Mouse (Mus musculus) myocyte (in vitro differentiated cells): ENCODE data around the gene Gm5148.

ENCODE experiments used
- CEBPB ChIP-seq: IDR thresholded peaks from 2 replicates; pipeline ENCODE4 v1.6.1; 2011; ENCODE audit warnings: mild to moderate bottlenecking, moderate library complexity; ENCODE audit not compliant: poor library complexity, insufficient read depth, severe bottlenecking
- E2F4 ChIP-seq: IDR thresholded peaks from one replicate; pipeline ENCODE4 v1.6.1; 2011; ENCODE audit warnings: mild to moderate bottlenecking, control low read depth, moderate library complexity; ENCODE audit not compliant: insufficient read depth
- MYOG ChIP-seq, 3 experiments: IDR thresholded peaks; one replicate each; pipeline ENCODE4 v1.6.1; 2011; ENCODE audit warnings: control low read depth in 2 of 3, low read depth in 2 of 3, mild to moderate bottlenecking in 2 of 3; ENCODE audit not compliant: insufficient read length in 2 of 3, control insufficient read depth in 1 of 3, insufficient read depth in 1 of 3
- POLR2A ChIP-seq: IDR thresholded peaks from one replicate; pipeline ENCODE4 v1.6.1; 2011; ENCODE audit warnings: low read depth, mild to moderate bottlenecking, control low read depth, moderate library complexity; ENCODE audit not compliant: insufficient read length
- USF1 ChIP-seq: IDR thresholded peaks from one replicate; pipeline ENCODE4 v1.6.1; 2011; ENCODE audit warnings: low read depth, mild to moderate bottlenecking, control low read depth, moderate library complexity

- TF ChIP-seq USF1 (no peak), E2F4 (no peak), MYOG (IDR thresholded peaks at IDR 0.05; ENCODE audit: control insufficient read depth in 1 of 3, insufficient read depth in 1 of 3, insufficient read length in 2 of 3, low read depth in 2 of 3) (no peak), POLR2A (no peak), CEBPB (no peak)
Measured at GRCm38 (mm10) chr3:37767147-37768015, 43.1 kb upstream of the Gm5148 start.
